Mouse (Mus musculus) liver, embryonic 14.5 days (tissue): Measurements from ENCODE around the gene Zdhhc13.

ENCODE experiments used
- CTCF ChIP-seq: IDR thresholded peaks from 2 replicates; pipeline ENCODE4 v1.5.1; 2016; ENCODE audit warnings: antibody characterized with exemption, low read depth, control low read depth
- EP300 ChIP-seq: IDR thresholded peaks from 2 replicates; pipeline ENCODE4 v1.6.1; 2016; ENCODE audit warnings: antibody characterized with exemption, low read depth

GRCm38 (mm10) chr7:48790117-48790516 is 1.3 kb downstream of the Zdhhc13 start:
- TF ChIP-seq CTCF = no peak
- no peak for TF ChIP-seq EP300
